Comparison of ENCODE assay signal across 10 mouse cellular contexts in the genomic region with DNA sequence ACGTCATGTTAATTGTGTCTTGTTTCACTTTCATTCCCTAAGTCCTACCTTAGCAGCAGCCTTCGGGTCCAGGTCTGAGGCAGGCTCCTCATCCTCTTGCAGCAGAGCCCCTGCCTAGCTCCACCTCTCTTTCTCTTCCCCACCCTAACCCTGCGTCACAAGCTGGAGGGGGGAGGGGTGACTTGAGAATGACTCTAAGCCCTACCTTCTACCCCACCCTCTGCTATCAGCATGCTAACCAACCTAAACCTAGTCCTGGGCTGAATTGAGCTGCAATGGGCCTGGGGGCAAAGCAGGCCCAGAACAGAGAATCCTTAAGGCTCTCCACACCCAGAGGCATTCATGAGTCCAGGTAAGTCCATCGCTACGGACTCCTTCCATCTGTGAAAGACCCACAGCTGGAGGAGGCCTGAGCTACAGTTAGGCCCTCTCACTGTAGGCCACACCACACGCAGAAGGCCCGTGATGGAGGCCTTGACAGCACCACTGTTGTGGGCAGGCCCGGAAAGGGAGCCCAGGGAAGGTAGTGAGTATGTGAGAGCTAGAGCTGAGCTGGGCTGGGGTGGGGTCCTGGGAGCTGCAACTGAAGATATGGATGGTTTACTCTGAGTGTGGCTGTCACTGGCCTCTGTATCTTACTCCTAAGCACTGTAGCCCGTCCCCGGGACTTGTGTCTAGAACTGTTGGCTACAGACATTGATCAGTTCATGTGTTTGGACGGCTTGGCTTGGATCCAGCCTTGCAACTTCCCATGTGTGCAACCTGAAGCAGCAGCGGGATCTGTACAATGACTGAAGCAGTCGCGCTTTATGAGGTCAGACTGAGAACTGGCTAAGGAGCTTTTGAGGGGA. TPM values are rescaled to one million over a fixed set of nuclear protein-coding genes. Genes with fewer than 3 reads are reported as not detected.
DNase-seq lines count a peak whose midpoint lies in the region; ATAC-seq and TF ChIP-seq lines count a peak whose summit lies in the region.
"Had no signal": no experiment of that assay in that cellular context is flagged by ENCODE, and none has a peak within 500 bp of the region (broad histone marks: within the 10 kb centered on the region; RNA-seq: fewer than 3 reads in every experiment).

No protein-coding gene starts in this region.

- no peak for TF ChIP-seq POLR2A in small intestine, adult 2 months (IDR thresholded peaks at IDR 0.05; ENCODE audit: low read depth, low read length)
- TF ChIP-seq POLR2A in cerebellum, adult 2 months (IDR thresholded peaks at IDR 0.05; ENCODE audit: borderline replicate concordance, insufficient read depth, low read length), result no peak

- H3K4me3 ChIP-seq in liver, embryonic 11.5 days (ENCODE audit: low read depth, low read length), result peak overlapping the region; percentile 53
- peak overlapping the region; percentile 45 for H3K4me3 ChIP-seq in small intestine, adult 2 months (ENCODE audit: low read depth, low read length)
- no peak overlapping the region for H3K4me3 ChIP-seq in cerebellum, adult 2 months (replicated peaks; ENCODE audit: insufficient read depth, low read depth, low read length)
- H3K4me3 ChIP-seq: midbrain, embryonic 12.5 days had no signal

- no peaks in the 10 kb centered on the region for H3K36me3 ChIP-seq in liver, embryonic 11.5 days (ENCODE audit: control insufficient read depth, insufficient read depth, low read length)
- H3K36me3 ChIP-seq in small intestine, adult 2 months (ENCODE audit: control insufficient read depth, insufficient read depth, low read length), result no peaks in the 10 kb centered on the region
- H3K36me3 ChIP-seq: midbrain, embryonic 12.5 days had no signal

- H3K4me1 ChIP-seq in liver, embryonic 11.5 days (replicated peaks; ENCODE audit: control insufficient read depth, insufficient read depth, low read length), result peaks cover 10% of the 10 kb centered on the region; the same call in 1 of the 2 replicates
- H3K4me1 ChIP-seq in small intestine, adult 2 months (ENCODE audit: control insufficient read depth, insufficient read depth, insufficient read length, low read length), result peaks cover 23% of the 10 kb centered on the region; the same call in 1 of the 2 replicates
- H3K4me1 ChIP-seq in cerebellum, adult 2 months (ENCODE audit: control insufficient read depth, insufficient read depth, low read length), result no peaks in the 10 kb centered on the region
- H3K4me1 ChIP-seq: midbrain, embryonic 12.5 days had no signal

- DNase-seq in CD4-positive, CD25-positive, alpha-beta regulatory T cell, adult 2 months (ENCODE audit: low read depth, low spot score), result peak; percentile 94
- peak; percentile 73 for DNase-seq in ZHBTc4 (ENCODE audit: low read depth, low spot score)
- peak; percentile 64 for DNase-seq in liver, embryonic 11.5 days (ENCODE audit: low spot score)
- no peak for DNase-seq in cerebellum, adult 2 months
- no peak for DNase-seq in frontal cortex, postnatal 25 days (ENCODE audit: low spot score in 2 of 2)
- DNase-seq in left cerebral cortex, adult 18-20 months (ENCODE audit: low spot score in 2 of 2), result no peak
- DNase-seq in kidney, postnatal 25 days, result no peak

- peak overlapping the region; percentile 86 for H3K27ac ChIP-seq in liver, embryonic 11.5 days (ENCODE audit: low read depth, low read length)
- H3K27ac ChIP-seq in small intestine, adult 2 months (ENCODE audit: insufficient read depth, low read depth, low read length), result peak overlapping the region; percentile 89
- no peak overlapping the region for H3K27ac ChIP-seq in cerebellum, adult 2 months (ENCODE audit: insufficient read depth, low read length)
- H3K27ac ChIP-seq: midbrain, embryonic 12.5 days had no signal

- no peaks in the 10 kb centered on the region for H3K9me3 ChIP-seq in liver, embryonic 11.5 days (ENCODE audit: control insufficient read depth, low read length)
- H3K9me3 ChIP-seq: midbrain, embryonic 12.5 days had no signal

- H3K4me2 ChIP-seq in liver, embryonic 11.5 days, result peak overlapping the region; percentile 68
- H3K4me2 ChIP-seq: midbrain, embryonic 12.5 days had no signal

- peak; percentile 95 for ATAC-seq in liver, embryonic 11.5 days (replicated peaks; ENCODE audit: low FRiP score)

- no peak for TF ChIP-seq CTCF in small intestine, adult 2 months (IDR thresholded peaks at IDR 0.05; ENCODE audit: extremely low read depth, insufficient read length, insufficient replicate concordance, low read depth, low read length)
- TF ChIP-seq CTCF in cerebellum, adult 2 months (IDR thresholded peaks at IDR 0.05; ENCODE audit: borderline replicate concordance, insufficient read depth, low read depth, low read length), result no peak

- H3K9ac ChIP-seq in liver, embryonic 11.5 days (ENCODE audit: low read depth, low read length), result peak overlapping the region; percentile 75
- H3K9ac ChIP-seq: midbrain, embryonic 12.5 days had no signal

- WGBS in liver, embryonic 11.5 days, result 47% methylated on average over 14 of the region's 14 CpGs
- 56% methylated on average over 14 of the region's 14 CpGs for whole genome bisulfite sequencing in small intestine, adult 2 months
- WGBS in cerebellum, adult 2 months, result 83% methylated on average over 14 of the region's 14 CpGs

- H3K27me3 ChIP-seq in liver, embryonic 11.5 days (replicated peaks; ENCODE audit: control insufficient read depth, insufficient read depth, low read length), result no peaks in the 10 kb centered on the region
- H3K27me3 ChIP-seq in small intestine, adult 2 months (ENCODE audit: control insufficient read depth, insufficient read depth, low read length), result no peaks in the 10 kb centered on the region
- H3K27me3 ChIP-seq in cerebellum, adult 2 months (ENCODE audit: control insufficient read depth, insufficient read depth, low read length), result no peaks in the 10 kb centered on the region
- H3K27me3 ChIP-seq: midbrain, embryonic 12.5 days had no signal

RNA-seq across cellular contexts. Expression of a gene that starts 18.0 kb away (rescaled TPM):
- 13.1 and 17.3 TPM in 2 replicates for polyA plus RNA-seq in liver, embryonic 11.5 days (2014; fragmentation: Nextera tagmentation; extraction: Ambion mirVana)
- 10.6 and 14.0 TPM in 2 replicates for polyA plus RNA-seq in small intestine, adult 2 months (2012; rRNA removed)
- polyA plus RNA-seq in cerebellum, adult 2 months (2012; rRNA removed), result 0.30 and 0.79 TPM in 2 replicates
- total RNA-seq in left cerebral cortex, adult 18-20 months (2021), result 1 to 10 TPM in 1 of 2 experiments, under 1 TPM in 1; 0.56 to 1.0 TPM

RNA-seq across cellular contexts. Expression of a gene that starts 48.7 kb away (rescaled TPM):
- 0.17 and 0.34 TPM in 2 replicates for polyA plus RNA-seq in liver, embryonic 11.5 days (2014; fragmentation: Nextera tagmentation; extraction: Ambion mirVana)
- polyA plus RNA-seq in small intestine, adult 2 months (2012; rRNA removed), result 2.4 and 2.8 TPM in 2 replicates
- polyA plus RNA-seq in cerebellum, adult 2 months (2012; rRNA removed), result not detected in 2 replicates
- total RNA-seq in left cerebral cortex, adult 18-20 months (2021), result not detected
- polyA plus RNA-seq: cortical plate, adult 2 months; midbrain, embryonic 12.5 days had no signal

Comparison
In these comparisons a context has a peak if more than half of its experiments do, and no peak if none do; other contexts are left out.
1. DNase-seq: peak in CD4-positive, CD25-positive, alpha-beta regulatory T cell, adult 2 months (single experiment), ZHBTc4 (single experiment) and liver, embryonic 11.5 days (single experiment); none in cerebellum, adult 2 months (0 of 2), frontal cortex, postnatal 25 days (0 of 2), left cerebral cortex, adult 18-20 months (0 of 2) and kidney, postnatal 25 days (0 of 2).